Comparison of ENCODE assay signal across 15 mouse cellular contexts in genomic region chr9:51146496-51146895, GRCm38 (mm10). TPM values are rescaled to one million over a fixed set of nuclear protein-coding genes. Genes with fewer than 3 reads are reported as not detected.
DNase-seq lines count a peak whose midpoint lies in the region; ATAC-seq and TF ChIP-seq lines count a peak whose summit lies in the region.
"Had no signal": no experiment of that assay in that cellular context is flagged by ENCODE, and none has a peak within 500 bp of the region (broad histone marks: within the 10 kb centered on the region; RNA-seq: fewer than 3 reads in every experiment).

No protein-coding gene starts in this region.

- no peak overlapping the region for H3K9ac ChIP-seq in embryonic facial prominence, embryonic 14.5 days (ENCODE audit: low read depth, low read length)
- no peak overlapping the region for H3K9ac ChIP-seq in neural tube, embryonic 13.5 days
- no peak overlapping the region for H3K9ac ChIP-seq in limb, embryonic 14.5 days (ENCODE audit: low read depth, low read length, severe bottlenecking)
- H3K9ac ChIP-seq: intestine, embryonic 15.5 days had no signal

- DNase-seq in embryonic facial prominence, embryonic 14.5 days (ENCODE audit: low spot score), result peak; percentile 77
- DNase-seq in embryonic facial prominence, embryonic 10.5 days (ENCODE audit: low spot score), result no peak
- peak; percentile 8 for DNase-seq in kidney, adult 9 months
- DNase-seq in kidney, adult 8-10 months, result no peak
- DNase-seq in neural tube, embryonic 10.5 days (ENCODE audit: extremely low spot score, low spot score), result no peak
- DNase-seq in limb, embryonic 14.5 days (ENCODE audit: low spot score), result peak; percentile 84
- DNase-seq in thymus, postnatal 25 days, result no peak
- DNase-seq: adrenal gland, postnatal 36 days; gastrocnemius, postnatal 14 days; liver; lung, adult 18-20 months had no signal

- H3K4me1 ChIP-seq in embryonic facial prominence, embryonic 14.5 days (ENCODE audit: control insufficient read depth, insufficient read depth, low read length), result peaks cover 14% of the 10 kb centered on the region
- H3K4me1 ChIP-seq in embryonic facial prominence, embryonic 10.5 days, result peaks cover 12% of the 10 kb centered on the region
- H3K4me1 ChIP-seq in neural tube, embryonic 13.5 days (replicated peaks), result peaks cover 8% of the 10 kb centered on the region
- H3K4me1 ChIP-seq in limb, embryonic 14.5 days (ENCODE audit: control insufficient read depth, insufficient read depth, low read length), result peaks cover 13% of the 10 kb centered on the region
- H3K4me1 ChIP-seq: heart, embryonic 10.5 days; intestine, embryonic 15.5 days had no signal

- no peaks in the 10 kb centered on the region for H3K9me3 ChIP-seq in embryonic facial prominence, embryonic 14.5 days (ENCODE audit: control insufficient read depth, low read length)
- no peaks in the 10 kb centered on the region for H3K9me3 ChIP-seq in embryonic facial prominence, embryonic 10.5 days
- H3K9me3 ChIP-seq in neural tube, embryonic 13.5 days, result no peaks in the 10 kb centered on the region
- H3K9me3 ChIP-seq in limb, embryonic 14.5 days (ENCODE audit: control insufficient read depth, low read length), result no peaks in the 10 kb centered on the region
- H3K9me3 ChIP-seq: heart, embryonic 10.5 days; intestine, embryonic 15.5 days had no signal

- H3K27ac ChIP-seq in embryonic facial prominence, embryonic 14.5 days (replicated peaks; ENCODE audit: low read depth, low read length), result no peak overlapping the region
- no peak overlapping the region for H3K27ac ChIP-seq in embryonic facial prominence, embryonic 10.5 days (replicated peaks)
- H3K27ac ChIP-seq in neural tube, embryonic 13.5 days (replicated peaks), result 0 out of 2 replicates have a peak overlapping the region, but pooled peaks have one; percentile 23
- H3K27ac ChIP-seq in limb, embryonic 14.5 days (replicated peaks; ENCODE audit: low read depth, low read length), result no peak overlapping the region
- H3K27ac ChIP-seq: heart, embryonic 10.5 days; intestine, embryonic 15.5 days had no signal

- H3K4me3 ChIP-seq in embryonic facial prominence, embryonic 14.5 days (ENCODE audit: low read depth, low read length), result no peak overlapping the region
- no peak overlapping the region for H3K4me3 ChIP-seq in embryonic facial prominence, embryonic 10.5 days
- H3K4me3 ChIP-seq in neural tube, embryonic 13.5 days, result no peak overlapping the region
- no peak overlapping the region for H3K4me3 ChIP-seq in limb, embryonic 14.5 days (replicated peaks; ENCODE audit: low read length)
- H3K4me3 ChIP-seq: heart, embryonic 10.5 days; intestine, embryonic 15.5 days had no signal

- H3K27me3 ChIP-seq in embryonic facial prominence, embryonic 14.5 days (replicated peaks; ENCODE audit: control insufficient read depth, insufficient read depth, low read length), result no peaks in the 10 kb centered on the region
- peaks cover 15% of the 10 kb centered on the region for H3K27me3 ChIP-seq in embryonic facial prominence, embryonic 10.5 days (replicated peaks; ENCODE audit: low read depth, poor library complexity, severe bottlenecking)
- no peaks in the 10 kb centered on the region for H3K27me3 ChIP-seq in neural tube, embryonic 13.5 days
- H3K27me3 ChIP-seq in limb, embryonic 14.5 days (ENCODE audit: control insufficient read depth, insufficient read depth, low read length), result no peaks in the 10 kb centered on the region; the same call in 1 of the 2 replicates
- H3K27me3 ChIP-seq: intestine, embryonic 15.5 days had no signal

- WGBS in embryonic facial prominence, embryonic 14.5 days, result 53% methylated on average over 4 of the region's 4 CpGs
- 91% methylated on average over 4 of the region's 4 CpGs for WGBS in embryonic facial prominence, embryonic 10.5 days
- 78% methylated on average over 4 of the region's 4 CpGs for WGBS in neural tube, embryonic 13.5 days
- 29% methylated on average over 4 of the region's 4 CpGs for WGBS in limb, embryonic 14.5 days

- H3K36me3 ChIP-seq in embryonic facial prominence, embryonic 14.5 days (ENCODE audit: control insufficient read depth, insufficient read depth, low read length), result no peaks in the 10 kb centered on the region
- no peaks in the 10 kb centered on the region for H3K36me3 ChIP-seq in embryonic facial prominence, embryonic 10.5 days (replicated peaks)
- H3K36me3 ChIP-seq in neural tube, embryonic 13.5 days, result no peaks in the 10 kb centered on the region
- no peaks in the 10 kb centered on the region for H3K36me3 ChIP-seq in limb, embryonic 14.5 days (ENCODE audit: control insufficient read depth, insufficient read depth, low read length)
- H3K36me3 ChIP-seq: heart, embryonic 10.5 days; intestine, embryonic 15.5 days had no signal

- no peak overlapping the region for H3K4me2 ChIP-seq in embryonic facial prominence, embryonic 14.5 days (ENCODE audit: low read depth, low read length)
- no peak overlapping the region for H3K4me2 ChIP-seq in neural tube, embryonic 13.5 days
- H3K4me2 ChIP-seq in limb, embryonic 14.5 days (replicated peaks; ENCODE audit: low read depth, low read length, severe bottlenecking), result no peak overlapping the region
- H3K4me2 ChIP-seq: intestine, embryonic 15.5 days had no signal

- ATAC-seq in embryonic facial prominence, embryonic 14.5 days (ENCODE audit: low read depth), result no peak
- no peak for ATAC-seq in neural tube, embryonic 13.5 days (ENCODE audit: low read depth)
- ATAC-seq in limb, embryonic 14.5 days (ENCODE audit: low FRiP score, low read depth), result peak; percentile 69
- ATAC-seq: intestine, embryonic 15.5 days had no signal

- TF ChIP-seq POLR2A in limb, embryonic 14.5 days (IDR thresholded peaks at IDR 0.05; ENCODE audit: borderline replicate concordance, extremely low read depth, insufficient read depth, insufficient read length), result no peak

RNA-seq across cellular contexts. Expression of gene Gm32742, which starts 18.8 kb away (rescaled TPM):
- 0.07 and 0.08 TPM in 2 replicates for polyA plus RNA-seq in embryonic facial prominence, embryonic 14.5 days (2014; fragmentation: Nextera tagmentation; extraction: Ambion mirVana)
- polyA plus RNA-seq in embryonic facial prominence, embryonic 10.5 days (2016; fragmentation: Nextera tagmentation; extraction: Ambion mirVana), result 0.01 TPM in 2 replicates
- polyA plus RNA-seq in neural tube, embryonic 13.5 days (2015; fragmentation: Nextera tagmentation; extraction: Ambion mirVana), result 0.06 TPM in 1 of 2 replicates, not detected in the other
- polyA plus RNA-seq in limb, embryonic 14.5 days (2012; rRNA removed), result 0.03 and 0.04 TPM in 2 replicates
- polyA plus RNA-seq in limb, embryonic 14.5 days (2014; fragmentation: Nextera tagmentation; extraction: Ambion mirVana), result 0.01 TPM in 1 of 2 replicates, not detected in the other
- polyA plus RNA-seq: heart, embryonic 10.5 days; neural tube, embryonic 14.5 days had no signal

RNA-seq across cellular contexts. Expression of gene 4833427G06Rik, which starts 44.6 kb away (rescaled TPM):
- polyA plus RNA-seq in embryonic facial prominence, embryonic 14.5 days (2014; fragmentation: Nextera tagmentation; extraction: Ambion mirVana), result 0.93 and 5.0 TPM in 2 replicates
- polyA plus RNA-seq in embryonic facial prominence, embryonic 10.5 days (2016; fragmentation: Nextera tagmentation; extraction: Ambion mirVana), result not detected in 2 replicates
- 0.60 TPM in 1 of 2 replicates, not detected in the other for polyA plus RNA-seq in neural tube, embryonic 13.5 days (2015; fragmentation: Nextera tagmentation; extraction: Ambion mirVana)
- 0.06 TPM in 1 of 2 replicates, not detected in the other for polyA plus RNA-seq in limb, embryonic 14.5 days (2012; rRNA removed)
- polyA plus RNA-seq in limb, embryonic 14.5 days (2014; fragmentation: Nextera tagmentation; extraction: Ambion mirVana), result not detected in 2 replicates
- polyA plus RNA-seq: heart, embryonic 10.5 days; intestine, embryonic 15.5 days had no signal

Comparison
In these comparisons a context has a peak if more than half of its experiments do, and no peak if none do; other contexts are left out.
1. DNase-seq: peak in embryonic facial prominence, embryonic 14.5 days (single experiment), kidney, adult 9 months (single experiment) and limb, embryonic 14.5 days (single experiment); none in embryonic facial prominence, embryonic 10.5 days (single experiment), kidney, adult 8-10 months (0 of 2), neural tube, embryonic 10.5 days (single experiment) and thymus, postnatal 25 days (single experiment).